Mouse (Mus musculus) MEL (cell line): Measurements from ENCODE around the gene Fam160b1. TPM values are rescaled to one million over a fixed set of nuclear protein-coding genes. Genes with fewer than 3 reads are reported as not detected.
A peak's percentile ranks its signal among the peaks of the same experiment; 100 is the strongest.

Experiments
- DNase-seq: peaks from one replicate; pipeline ENCODE4 v3.0.0; 2011; ENCODE audit warnings: low read depth, low spot score
- H3K27ac ChIP-seq: 2 replicates; pipeline ENCODE4 v1.5.1; 2012; ENCODE audit warnings: low read depth, mild to moderate bottlenecking, control low read depth, low read length, moderate library complexity; ENCODE audit not compliant: control insufficient read depth
- H3K27me3 ChIP-seq, 2 experiments: fragments of 150-350 bp in 1 of 2; sonication (generic) in 1 of 2; 2 replicates each; pipeline ENCODE4 v1.6.1; 2012; ENCODE audit warnings: low read length in 2 of 2, mild to moderate bottlenecking in 2 of 2, improper control_type of control experiment in 1 of 2, moderate library complexity in 1 of 2; ENCODE audit not compliant: insufficient read depth in 2 of 2, control insufficient read depth in 1 of 2
- H3K36me3 ChIP-seq, 2 experiments: 2 replicates each; pipeline ENCODE4 v1.6.1; 2012 to 2014; ENCODE audit warnings: low read length in 2 of 2, improper control_type of control experiment in 1 of 2, inconsistent platforms in 1 of 2, mild to moderate bottlenecking in 1 of 2; ENCODE audit not compliant: insufficient read depth in 2 of 2, control insufficient read depth in 1 of 2
- H3K4me1 ChIP-seq, 2 experiments: fragments of 150-350 bp in 1 of 2; sonication (generic) in 1 of 2; 2 replicates each; pipeline ENCODE4 v1.6.1; 2012; ENCODE audit warnings: low read length in 2 of 2, improper control_type of control experiment in 1 of 2, mild to moderate bottlenecking in 1 of 2; ENCODE audit not compliant: insufficient read depth in 2 of 2, control insufficient read depth in 1 of 2
- H3K4me3 ChIP-seq, 2 experiments: fragments of 150-350 bp in 1 of 2; sonication (generic) in 1 of 2; 2 replicates each; pipeline ENCODE4 v1.5.1; 2012; ENCODE audit warnings: low read depth in 2 of 2, low read length in 2 of 2, mild to moderate bottlenecking in 2 of 2, moderate library complexity in 2 of 2, control low read depth in 1 of 2, improper control_type of control experiment in 1 of 2; ENCODE audit not compliant: control insufficient read depth in 1 of 2, insufficient read depth in 1 of 2
- H3K79me2 ChIP-seq: 2 replicates; pipeline ENCODE4 v1.6.1; 2012; ENCODE audit warnings: mild to moderate bottlenecking, low read length, moderate library complexity; ENCODE audit not compliant: control insufficient read depth, poor library complexity, insufficient read depth
- H3K9ac ChIP-seq: 2 replicates; pipeline ENCODE4 v1.6.1; 2012; ENCODE audit warnings: low read depth, mild to moderate bottlenecking, control low read depth, low read length, moderate library complexity; ENCODE audit not compliant: control insufficient read depth, poor library complexity, severe bottlenecking
- H3K9me3 ChIP-seq: fragments of 150-350 bp; sonication (generic); replicated peaks from 2 replicates; pipeline ENCODE4 v1.6.1; 2012; ENCODE audit warnings: mild to moderate bottlenecking, low read length, improper control_type of control experiment, moderate library complexity; ENCODE audit not compliant: insufficient read depth
- BHLHE40 ChIP-seq: IDR thresholded peaks from 2 replicates; pipeline ENCODE4 v1.6.1; 2012; ENCODE audit warnings: low read depth, mild to moderate bottlenecking, inconsistent platforms, low read length, improper control_type of control experiment, borderline replicate concordance
- CHD1 ChIP-seq: IDR thresholded peaks from 2 replicates; pipeline ENCODE4 v1.6.1; 2012; ENCODE audit warnings: low read depth, mild to moderate bottlenecking, inconsistent platforms, low read length, improper control_type of control experiment
- CTCF ChIP-seq, 3 experiments: IDR thresholded peaks in 2 of 3; conservative IDR thresholded peaks in 1 of 3; 2 replicates each; pipeline ENCODE4 v1.5.1; 2011 to 2012; ENCODE audit warnings: low read length in 3 of 3, low read depth in 2 of 3, mild to moderate bottlenecking in 2 of 3, improper control_type of control experiment in 1 of 3, inconsistent platforms in 1 of 3, mixed read lengths in 1 of 3, moderate library complexity in 1 of 3; ENCODE audit not compliant: control insufficient read depth in 1 of 3, insufficient read depth in 1 of 3, poor library complexity in 1 of 3, severe bottlenecking in 1 of 3
- E2F4 ChIP-seq: IDR thresholded peaks from 2 replicates; pipeline ENCODE4 v1.6.1; 2011; ENCODE audit warnings: low read depth, low read length, improper control_type of control experiment, borderline replicate concordance
- ELF1 ChIP-seq: IDR thresholded peaks from 2 replicates; pipeline ENCODE4 v1.6.1; 2014; ENCODE audit warnings: low read depth, mild to moderate bottlenecking, inconsistent platforms, low read length, improper control_type of control experiment, moderate library complexity
- EP300 ChIP-seq, 2 experiments: IDR thresholded peaks; 2 replicates each; pipeline ENCODE4 v1.6.1; 2011; ENCODE audit warnings: improper control_type of control experiment in 2 of 2, low read length in 2 of 2, low read depth in 1 of 2, mild to moderate bottlenecking in 1 of 2
- ETS1 ChIP-seq: IDR thresholded peaks from 2 replicates; pipeline ENCODE4 v1.6.1; 2012; ENCODE audit warnings: low read depth, mild to moderate bottlenecking, inconsistent platforms, low read length, improper control_type of control experiment, moderate library complexity
- GATA1 ChIP-seq: IDR thresholded peaks from 2 replicates; pipeline ENCODE4 v1.6.1; 2011; ENCODE audit warnings: low read depth, low read length, improper control_type of control experiment
- HCFC1 ChIP-seq: IDR thresholded peaks from 2 replicates; pipeline ENCODE4 v1.6.1; 2012; ENCODE audit warnings: low read depth, mild to moderate bottlenecking, inconsistent platforms, low read length, improper control_type of control experiment, moderate library complexity
- JUND ChIP-seq: IDR thresholded peaks from 2 replicates; pipeline ENCODE4 v1.6.1; 2011; ENCODE audit warnings: low read depth, mild to moderate bottlenecking, improper control_type of control experiment, low read length
- MAFK ChIP-seq: IDR thresholded peaks from 2 replicates; pipeline ENCODE4 v1.6.1; 2011; ENCODE audit warnings: low read depth, mild to moderate bottlenecking, low read length, improper control_type of control experiment, borderline replicate concordance
- MAX ChIP-seq: IDR thresholded peaks from 2 replicates; pipeline ENCODE4 v1.6.1; 2011; ENCODE audit warnings: low read length, improper control_type of control experiment
- MAZ ChIP-seq: IDR thresholded peaks from 2 replicates; pipeline ENCODE4 v1.6.1; 2012; ENCODE audit warnings: low read depth, mild to moderate bottlenecking, inconsistent platforms, low read length, improper control_type of control experiment
- MEF2A ChIP-seq: IDR thresholded peaks from 2 replicates; pipeline ENCODE4 v1.6.1; 2014; ENCODE audit warnings: low read depth, mild to moderate bottlenecking, inconsistent platforms, low read length, improper control_type of control experiment; ENCODE audit not compliant: poor library complexity, insufficient replicate concordance, severe bottlenecking; ENCODE audit errors: extremely low read depth
- MXI1 ChIP-seq: IDR thresholded peaks from 2 replicates; pipeline ENCODE4 v1.6.1; 2011; ENCODE audit warnings: mild to moderate bottlenecking, low read depth, low read length, improper control_type of control experiment
- MYB ChIP-seq: IDR thresholded peaks from 2 replicates; pipeline ENCODE4 v1.6.1; 2011; ENCODE audit warnings: mild to moderate bottlenecking, low read depth, low read length, improper control_type of control experiment
- MYC ChIP-seq: IDR thresholded peaks from 2 replicates; pipeline ENCODE4 v1.6.1; 2011; ENCODE audit warnings: low read depth, mild to moderate bottlenecking, low read length, improper control_type of control experiment, moderate library complexity
- NELFE ChIP-seq: IDR thresholded peaks from 2 replicates; pipeline ENCODE4 v1.6.1; 2011; ENCODE audit warnings: low read depth, low read length, improper control_type of control experiment
- NRF1 ChIP-seq: IDR thresholded peaks from 2 replicates; pipeline ENCODE4 v1.6.1; 2014; ENCODE audit warnings: low read depth, mild to moderate bottlenecking, inconsistent platforms, low read length, improper control_type of control experiment, moderate library complexity; ENCODE audit not compliant: poor library complexity, insufficient read depth, severe bottlenecking
- POLR2A ChIP-seq, 2 experiments: IDR thresholded peaks; 2 replicates each; pipeline ENCODE4 v1.6.1; 2011 to 2012; ENCODE audit warnings: low read length in 2 of 2, mild to moderate bottlenecking in 2 of 2, control low read depth in 1 of 2, improper control_type of control experiment in 1 of 2, low read depth in 1 of 2, moderate library complexity in 1 of 2; ENCODE audit not compliant: control insufficient read depth in 1 of 2, insufficient read depth in 1 of 2, poor library complexity in 1 of 2
- POLR2AphosphoS2 ChIP-seq: IDR thresholded peaks from 2 replicates; pipeline ENCODE4 v1.6.1; 2011; ENCODE audit warnings: low read length, improper control_type of control experiment
- POLR2AphosphoS5 ChIP-seq: IDR thresholded peaks from 2 replicates; pipeline ENCODE4 v1.6.1; 2012; ENCODE audit warnings: low read depth, borderline replicate concordance, mild to moderate bottlenecking, inconsistent platforms, low read length, moderate library complexity, mixed read lengths
- RCOR1 ChIP-seq: IDR thresholded peaks from 2 replicates; pipeline ENCODE4 v1.6.1; 2012; ENCODE audit warnings: low read depth, mild to moderate bottlenecking, inconsistent platforms, low read length, improper control_type of control experiment
- SIN3A ChIP-seq: IDR thresholded peaks from 2 replicates; pipeline ENCODE4 v1.6.1; 2012; ENCODE audit warnings: low read length, improper control_type of control experiment, inconsistent platforms
- SMC3 ChIP-seq: IDR thresholded peaks from 2 replicates; pipeline ENCODE4 v1.6.1; 2011; ENCODE audit warnings: low read depth, low read length, improper control_type of control experiment
- TBP ChIP-seq: IDR thresholded peaks from 2 replicates; pipeline ENCODE4 v1.8.0; 2011; ENCODE audit warnings: low read depth, low read length, improper control_type of control experiment
- TCF12 ChIP-seq: IDR thresholded peaks from 2 replicates; pipeline ENCODE4 v1.6.1; 2014; ENCODE audit warnings: low read depth, mild to moderate bottlenecking, inconsistent platforms, low read length, improper control_type of control experiment, moderate library complexity
- USF1 ChIP-seq: IDR thresholded peaks from 2 replicates; pipeline ENCODE4 v1.6.1; 2014; ENCODE audit warnings: low read depth, mild to moderate bottlenecking, inconsistent platforms, low read length, improper control_type of control experiment, moderate library complexity
- USF2 ChIP-seq, 2 experiments: IDR thresholded peaks; 2 replicates each; pipeline ENCODE4 v1.6.1; 2011 to 2012; ENCODE audit warnings: improper control_type of control experiment in 2 of 2, low read length in 2 of 2, borderline replicate concordance in 1 of 2, inconsistent platforms in 1 of 2, low read depth in 1 of 2, mild to moderate bottlenecking in 1 of 2; ENCODE audit not compliant: insufficient read depth in 1 of 2
- ZC3H11A ChIP-seq: IDR thresholded peaks from 2 replicates; pipeline ENCODE4 v1.6.1; 2012; ENCODE audit warnings: low read depth, mild to moderate bottlenecking, inconsistent platforms, low read length, improper control_type of control experiment
- ZMIZ1 ChIP-seq: IDR thresholded peaks from 2 replicates; pipeline ENCODE4 v1.6.1; 2012; ENCODE audit warnings: low read depth, mild to moderate bottlenecking, inconsistent platforms, low read length, improper control_type of control experiment, moderate library complexity
- ZNF384 ChIP-seq: IDR thresholded peaks from 2 replicates; pipeline ENCODE4 v1.6.1; 2012; ENCODE audit warnings: low read depth, mild to moderate bottlenecking, inconsistent platforms, low read length, improper control_type of control experiment
- polyA plus RNA-seq, 2 experiments: library from polyadenylated mRNA; stranded (reverse) in 1 of 2; unstranded in 1 of 2; fragments of >175 nt in 1 of 2; fragments of >200 nt in 1 of 2; gene quantifications; 2 replicates each; pipeline versions ENCODE4 v1.2.1 to v1.2.4; 2012; ENCODE audit warnings: low replicate concordance in 2 of 2, low read depth in 1 of 2; ENCODE audit not compliant: insufficient read length in 2 of 2, insufficient read depth in 1 of 2, missing spikeins in 1 of 2
- total RNA-seq: library from RNA; depleted of rRNA; stranded (reverse); fragments of 300-350 nt; gene quantifications from 2 replicates; pipeline ENCODE4 v1.2.3, GENCODE M21; 2012; rRNA removed

Fam160b1 gene
- 8.6 and 8.8 TPM in 2 replicates for total RNA-seq
- 10 to 100 TPM; 19.0 to 28.3 TPM for polyA plus RNA-seq

DNA sequence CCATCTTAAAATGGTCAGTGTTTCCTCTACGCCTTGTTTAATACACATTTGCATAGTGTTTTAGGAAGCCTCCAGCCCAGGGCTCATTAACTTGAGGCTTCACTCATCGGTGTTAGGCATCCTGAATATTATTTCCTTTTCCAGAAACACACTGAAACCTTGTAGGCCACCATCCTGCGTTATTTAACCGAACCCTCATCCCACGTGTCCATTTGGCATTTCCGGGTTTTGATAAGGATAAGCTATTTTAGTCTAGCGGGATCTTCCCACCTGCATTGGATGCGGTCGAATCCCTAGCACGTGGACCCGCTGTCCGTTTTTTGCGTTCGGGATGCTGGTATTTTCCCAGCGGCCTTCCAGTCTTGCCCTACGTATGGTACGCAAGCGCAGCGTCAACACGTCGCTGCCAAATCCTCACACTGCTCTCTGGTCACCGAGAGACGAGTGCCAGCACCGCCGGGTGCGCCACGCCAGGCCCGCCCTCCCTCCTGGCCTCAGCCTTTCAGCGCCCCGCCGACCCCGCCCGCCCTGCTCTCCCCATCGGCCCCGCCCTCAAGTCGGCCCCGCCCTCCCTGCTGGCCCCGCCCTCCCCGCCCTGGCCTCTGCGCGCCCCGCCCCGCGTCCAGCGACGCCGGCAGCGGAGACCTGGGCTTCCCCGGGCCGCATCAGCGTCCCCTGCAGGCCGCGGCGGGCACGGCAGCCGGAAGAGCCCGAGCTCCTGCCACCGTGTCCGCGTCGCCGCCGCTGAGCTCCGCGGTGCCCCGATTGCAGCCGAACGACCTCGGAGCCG, at the start of gene Fam160b1:
TSS of gene Fam160b1 (plus strand) at position 340 of the 790 bp plus-strand sequence.
- H3K4me1 ChIP-seq = peaks cover 19 to 36% of the 10 kb centered on the region in 2 experiments
- no peaks in the 10 kb centered on the region for H3K9me3 ChIP-seq
- H3K36me3 ChIP-seq = peaks cover 0 to 46% of the 10 kb centered on the region in 2 experiments; a peak in 2 of 4 replicates
- no peaks in the 10 kb centered on the region for H3K27me3 ChIP-seq
- peak within 1 kb of the TSS; percentile 81 for H3K27ac ChIP-seq
- peak within 1 kb of the TSS; percentile 92 for H3K9ac ChIP-seq
- TF ChIP-seq MXI1 (peak; percentile 99), SIN3A (peak; percentile 98), TCF12 (peak; percentile 39; the same call in 1 of the 2 replicates), CHD1 (no peak), ETS1 (peak; percentile 59), MAX (peak; percentile 99), MEF2A (peak; percentile 79; the same call in 1 of the 2 replicates), BHLHE40 (no peak), EP300 (IDR thresholded peaks at IDR 0.05; ENCODE audit: low read depth in 1 of 2, low read length in 2 of 2) (peak in 1 of 2 experiments; percentile 49; a peak in 2 of 4 replicates), SMC3 (peak; percentile 25; the same call in 1 of the 2 replicates), POLR2A (IDR thresholded peaks at IDR 0.05; ENCODE audit: control insufficient read depth in 1 of 2, insufficient read depth in 1 of 2, low read depth in 1 of 2, low read length in 2 of 2, poor library complexity in 1 of 2) (peak; percentile 56 to 95), NRF1 (peak; percentile 75), HCFC1 (peak; percentile 77), MYB (0 out of 2 replicates have a peak, but pooled peaks have one; percentile 31), NELFE (peak; percentile 92), USF1 (peak; percentile 90), MAFK (no peak), GATA1 (peak; percentile 62), ZNF384 (no peak), MAZ (peak; percentile 91), POLR2AphosphoS2 (peak; percentile 74), ELF1 (peak; percentile 85), JUND (no peak), MYC (peak; percentile 100), CTCF (IDR thresholded peaks at IDR 0.05 in 2 of 3, conservative IDR thresholded peaks at IDR 0.05 in 1 of 3; ENCODE audit: control insufficient read depth in 1 of 3, insufficient read depth in 1 of 3, low read depth in 2 of 3, low read length in 3 of 3, poor library complexity in 1 of 3, severe bottlenecking in 1 of 3) (peak in 2 of 3 experiments; percentile 76 to 89; a peak in 5 of 6 replicates), E2F4 (no peak), USF2 (IDR thresholded peaks at IDR 0.05; ENCODE audit: borderline replicate concordance in 1 of 2, insufficient read depth in 1 of 2, low read depth in 1 of 2, low read length in 2 of 2) (no peak), TBP (peak; percentile 93), RCOR1 (no peak), POLR2AphosphoS5 (peak; percentile 80; the same call in 1 of the 2 replicates), ZMIZ1 (peak; percentile 84; the same call in 1 of the 2 replicates), ZC3H11A (no peak)
- peaks cover 77% of the 10 kb centered on the region for H3K79me2 ChIP-seq
- H3K4me3 ChIP-seq = peak within 1 kb of the TSS; percentile 75 to 88
- DNase-seq = peak; percentile 99
